Mouse (Mus musculus) frontal cortex, postnatal 10 days (tissue): ENCODE measurements around the gene B130006D01Rik.
"Not testable (repeated sequence)": the region's sequence is repeated elsewhere in the genome, so short reads cannot be mapped to it uniquely, and the experiment has no call there.

ENCODE experiments used
- DNase-seq, 2 experiments: peaks; one replicate each; pipeline ENCODE4 v3.0.0; 2022; ENCODE audit warnings: low spot score in 2 of 2, mixed read lengths in 1 of 2

Gene B130006D01Rik

GRCm38 (mm10) chr11:95713225-95713810 is 10.1 kb upstream of the B130006D01Rik start:
- peak; percentile 47 to 61 for DNase-seq

GRCm38 (mm10) chr11:95713811-95714241 is 9.6 kb upstream of the B130006D01Rik start:
- DNase-seq: no peak

- no peak for DNase-seq
These were observed 9.0 kb upstream of the B130006D01Rik start for GRCm38 (mm10) chr11:95714411-95714810.

DNA sequence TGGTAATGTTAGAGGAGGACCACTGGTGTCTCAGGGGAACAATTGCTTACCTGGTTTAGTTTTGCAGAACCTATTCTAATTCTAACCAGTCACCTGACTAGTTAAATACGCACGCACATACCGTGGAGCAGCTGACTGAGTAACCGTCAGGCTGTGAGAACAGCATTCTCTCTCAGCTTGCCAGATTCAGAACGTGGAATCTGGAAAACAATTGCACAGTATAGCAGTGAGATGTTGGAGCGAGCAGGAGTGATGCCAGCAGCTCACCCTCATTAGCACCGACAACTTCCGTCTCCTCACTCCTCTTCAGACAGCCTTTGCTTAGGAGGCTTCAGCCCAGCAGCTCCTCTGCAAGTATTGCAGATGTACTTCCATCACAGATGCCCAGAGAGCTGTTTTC is 7.3 kb upstream of the B130006D01Rik start:
- no peak for DNase-seq

GRCm38 (mm10) chr11:95719356-95719755 is 4.0 kb upstream of the B130006D01Rik start:
- no peak for DNase-seq

- no peak for DNase-seq
These were observed 1.1 kb downstream of the B130006D01Rik start for GRCm38 (mm10) chr11:95724466-95724865.

DNA sequence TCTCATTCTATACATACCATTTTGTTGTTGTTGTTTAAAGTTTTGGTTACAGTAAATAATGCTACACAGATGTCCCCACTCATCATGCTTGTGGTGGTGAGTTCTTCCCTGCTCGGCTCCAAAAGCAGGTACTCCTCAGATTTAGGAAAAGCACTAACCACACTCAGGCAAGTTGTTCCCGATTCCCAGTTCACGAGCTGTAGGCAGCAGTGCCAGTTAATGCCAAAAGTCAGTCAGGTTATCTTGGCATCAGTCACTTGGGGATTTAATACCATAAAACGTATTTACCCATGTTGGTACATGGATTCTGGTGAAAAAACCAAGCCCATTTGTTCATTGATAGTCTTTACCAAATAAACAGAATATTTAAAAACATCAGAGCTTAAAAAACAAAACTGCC is 2.8 kb downstream of the B130006D01Rik start:
- DNase-seq: no peak

DNA sequence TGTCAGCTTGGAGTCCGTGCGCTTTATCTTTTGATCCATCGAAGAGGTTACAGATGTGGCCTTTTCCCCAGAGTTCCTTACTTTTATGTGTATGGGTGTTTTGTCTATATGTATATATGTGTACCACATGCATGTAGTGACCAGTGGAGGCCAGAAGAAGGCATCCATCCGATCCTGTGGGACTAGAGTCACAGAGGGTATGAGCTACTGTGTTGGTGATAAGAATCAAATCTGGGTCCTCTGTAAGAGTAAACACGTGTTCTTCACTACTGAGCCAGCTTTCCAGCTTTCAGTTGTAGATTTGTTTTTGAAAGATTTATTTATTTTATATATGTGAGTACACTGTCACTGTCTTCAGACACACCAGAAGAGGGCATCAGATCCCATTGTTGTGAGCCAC is 4.6 kb downstream of the B130006D01Rik start:
- no peak for DNase-seq

DNA sequence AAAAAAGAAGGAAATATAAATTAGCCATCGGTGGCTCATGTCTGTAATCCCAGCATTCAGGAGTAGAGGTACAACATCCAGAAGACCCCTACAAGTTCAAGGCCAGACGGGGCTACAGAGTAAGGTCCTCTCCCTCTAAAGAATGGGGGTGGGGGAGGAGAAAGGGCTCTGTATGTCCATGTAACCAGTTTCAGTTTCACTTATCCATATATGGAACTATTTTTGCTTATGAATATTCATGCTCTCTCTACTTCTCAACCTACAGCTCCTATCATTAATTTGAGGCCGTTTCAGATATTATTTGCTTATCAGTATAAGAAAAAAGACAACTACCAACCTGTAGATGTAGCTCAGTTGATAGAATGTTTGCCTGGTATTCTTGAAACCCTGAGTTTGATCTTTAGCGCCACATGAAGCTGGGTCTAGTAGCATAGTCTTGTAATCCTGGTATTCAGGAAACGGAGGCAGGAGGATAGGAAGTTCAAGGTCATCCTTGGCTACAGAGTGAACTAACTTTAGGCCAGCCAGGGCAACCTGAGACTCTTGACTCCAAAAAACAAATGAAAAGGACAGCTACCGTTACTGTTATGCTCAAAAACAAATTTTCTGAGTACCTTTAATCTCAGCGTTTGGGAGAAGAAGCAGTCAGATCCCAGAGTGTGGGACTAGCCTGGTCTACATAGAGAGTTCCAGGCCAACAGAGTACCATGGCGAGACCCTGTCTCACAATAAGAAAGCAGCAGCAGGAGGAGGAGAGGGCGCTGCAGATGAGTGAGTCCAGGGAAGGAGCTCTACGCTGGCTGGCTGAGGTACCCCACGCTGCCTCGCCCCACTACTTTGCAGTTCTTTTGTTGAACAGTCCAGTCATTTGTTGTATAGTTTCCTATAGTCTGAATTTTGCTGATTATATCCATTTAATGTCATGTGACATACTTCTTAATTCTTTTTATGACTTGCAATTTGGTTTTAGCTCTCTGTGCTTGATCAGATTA is 5.8 kb downstream of the B130006D01Rik start:
- no peak for DNase-seq

GRCm38 (mm10) chr11:95734485-95734884 is 11.1 kb downstream of the B130006D01Rik start:
- no peak for DNase-seq

- DNase-seq: peak; percentile 22 to 23
These were observed 14.4 kb downstream of the B130006D01Rik start for GRCm38 (mm10) chr11:95737811-95738210.

GRCm38 (mm10) chr11:95744521-95744920 is 21.1 kb downstream of the B130006D01Rik start:
- DNase-seq: no peak

DNA sequence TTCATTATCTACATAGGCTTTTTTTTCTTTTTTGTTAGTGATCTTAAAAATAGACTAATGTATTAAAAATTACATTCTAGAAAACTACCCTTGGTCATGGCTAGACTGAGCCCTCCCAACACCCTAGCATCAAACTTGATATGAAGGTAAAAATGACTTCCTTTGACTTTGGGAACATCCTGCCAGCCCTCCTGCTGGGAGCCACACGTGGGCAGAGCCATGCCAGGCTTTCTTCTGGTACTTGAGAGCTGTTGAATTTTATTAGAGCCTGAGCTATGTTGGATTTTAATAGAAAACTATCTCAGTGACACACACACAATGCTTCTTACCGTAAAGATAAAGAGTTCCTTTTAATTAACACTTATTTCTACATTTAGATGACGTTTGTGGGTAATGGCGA is 23.4 kb downstream of the B130006D01Rik start:
- no peak for DNase-seq

GRCm38 (mm10) chr11:95748331-95748730 is 24.9 kb downstream of the B130006D01Rik start:
- DNase-seq: no peak

GRCm38 (mm10) chr11:95749619-95750018 is 26.2 kb downstream of the B130006D01Rik start:
- no peak for DNase-seq

- DNase-seq: peak in 1 of 2 experiments; percentile 62
These were observed 27.6 kb downstream of the B130006D01Rik start for GRCm38 (mm10) chr11:95750995-95751394.

- DNase-seq: not testable (repeated sequence)
These were observed 31.8 kb downstream of the B130006D01Rik start for GRCm38 (mm10) chr11:95755137-95755536.

GRCm38 (mm10) chr11:95760521-95760920 is 37.1 kb downstream of the B130006D01Rik start:
- DNase-seq: no peak

- no peak for DNase-seq
These were observed 39.6 kb downstream of the B130006D01Rik start for GRCm38 (mm10) chr11:95762996-95763395.

DNA sequence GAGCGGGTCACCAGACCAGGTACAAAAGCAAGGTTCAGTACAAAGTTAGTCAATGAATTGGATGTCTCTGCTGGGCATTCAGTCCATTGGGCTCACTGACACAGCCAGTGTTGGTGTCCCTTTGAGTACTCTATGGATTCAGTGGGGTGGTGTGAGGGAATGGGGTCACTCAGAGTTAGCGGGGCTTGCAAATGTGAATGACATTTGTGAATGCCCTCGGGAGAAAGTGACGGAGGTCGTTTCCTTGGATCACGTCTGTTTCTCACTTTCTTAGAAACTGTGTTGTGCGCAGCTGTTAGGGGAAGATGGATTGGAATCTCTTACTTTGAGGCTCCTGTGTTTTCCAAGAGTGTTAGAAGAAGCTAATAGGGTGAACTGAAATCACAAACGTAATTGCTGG is 41.4 kb downstream of the B130006D01Rik start:
- DNase-seq: no peak

DNA sequence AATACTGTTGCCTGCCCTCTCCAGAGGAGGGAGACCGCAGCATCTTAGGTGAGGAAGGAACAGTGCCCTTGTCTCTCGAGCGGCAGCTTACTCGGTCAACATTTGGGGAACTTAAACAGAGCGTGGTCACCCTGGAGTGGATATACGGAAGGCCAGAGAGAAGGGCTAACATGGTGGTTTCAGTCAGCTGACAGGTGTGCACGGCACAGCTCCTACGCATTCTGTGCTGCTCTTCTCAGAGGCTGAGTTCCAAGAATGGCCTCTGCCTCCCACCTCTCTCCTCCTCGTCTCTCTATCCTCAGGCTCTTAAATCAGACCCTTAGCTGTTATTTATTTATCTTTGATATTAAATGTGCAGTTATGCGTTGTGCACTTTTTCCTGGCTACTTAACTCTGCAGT is 41.9 kb downstream of the B130006D01Rik start:
- DNase-seq: no peak

- DNase-seq: no peak
These were observed 44.9 kb downstream of the B130006D01Rik start for GRCm38 (mm10) chr11:95768244-95768643.

DNA sequence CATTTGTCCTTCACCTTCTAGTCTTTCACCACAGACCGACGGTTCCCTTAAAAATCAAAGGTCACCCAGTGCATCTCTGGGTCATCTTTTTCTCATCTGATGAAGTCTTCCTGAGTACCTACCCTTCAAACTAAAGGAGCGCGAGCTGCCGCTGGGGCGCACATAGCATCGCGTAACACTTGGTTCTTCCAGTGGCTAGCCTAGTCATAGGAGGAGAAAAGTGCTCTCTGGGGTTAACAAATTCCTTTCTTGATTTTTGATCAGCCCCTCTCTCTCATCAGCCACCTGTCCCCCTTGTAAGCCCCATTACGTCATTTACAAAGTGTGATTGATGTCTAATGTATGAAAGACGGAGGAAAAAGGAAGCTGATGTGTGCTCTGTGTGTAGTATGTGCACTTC is 45.8 kb downstream of the B130006D01Rik start:
- DNase-seq: no peak
